Mouse (Mus musculus) monocyte, adult 5-6 weeks (primary cell): ENCODE results near the gene Naa25. TPM values are rescaled to one million over a fixed set of nuclear protein-coding genes. Genes with fewer than 3 reads are reported as not detected.

Experiments used
- ATAC-seq: fragments of 153-309, 156-312 bp; replicated peaks from 2 replicates; pipeline ENCODE4 v1.8.0; 2017; ENCODE audit warnings: mild to moderate bottlenecking; ENCODE audit not compliant: low TSS enrichment, insufficient number of reproducible peaks, severe bottlenecking, poor library complexity, low FRiP score
- total RNA-seq: library from RNA; stranded (forward); fragments of 200-1000, 200-491, 200-594 nt; gene quantifications from 3 replicates; pipeline ENCODE4 v1.2.3, GENCODE M21; 2017

Naa25 gene
- total RNA-seq, 1 experiment from 2014 or later, result 38.6 TPM

DNA sequence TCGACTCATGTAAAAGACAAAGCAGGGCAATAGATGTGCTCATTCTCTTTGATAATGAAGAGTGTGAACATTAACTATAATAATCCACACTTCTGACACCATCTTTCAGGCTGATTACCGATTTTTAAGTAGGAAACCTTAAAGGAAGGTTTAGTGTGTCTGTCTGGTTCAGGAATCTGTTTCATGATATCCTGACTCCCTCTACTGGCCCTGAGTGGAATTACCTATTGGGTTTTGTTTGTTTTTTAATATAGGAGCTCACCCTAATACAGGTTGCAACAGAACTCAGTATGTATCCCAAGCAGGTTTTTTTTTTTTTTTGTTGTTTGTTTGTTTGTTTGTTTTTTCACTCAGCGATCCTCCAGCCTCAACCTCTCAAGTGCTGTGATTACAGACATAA lies 79.9 kb downstream of the Naa25 start:
- ATAC-seq, result peak; percentile 80

DNA sequence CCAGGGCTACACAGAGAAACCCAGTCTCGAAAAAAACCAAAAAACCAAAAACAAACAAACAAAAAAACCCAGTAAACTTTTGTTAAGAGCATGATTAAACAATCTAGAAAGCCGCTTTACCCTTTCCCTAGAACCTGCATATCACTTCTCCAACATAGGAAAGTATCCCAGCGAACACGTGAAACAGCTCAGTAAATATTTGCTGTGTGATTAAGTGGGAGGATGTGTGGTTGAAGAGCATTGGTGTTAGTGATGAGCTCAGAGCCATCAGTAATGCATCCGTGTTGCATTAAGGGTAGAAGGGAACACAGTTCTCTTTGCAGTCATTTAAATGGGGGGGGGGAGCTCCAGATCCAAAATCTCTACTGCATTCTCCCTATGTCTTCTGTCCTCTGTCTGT lies 87.1 kb downstream of the Naa25 start:
- no peak for ATAC-seq

DNA sequence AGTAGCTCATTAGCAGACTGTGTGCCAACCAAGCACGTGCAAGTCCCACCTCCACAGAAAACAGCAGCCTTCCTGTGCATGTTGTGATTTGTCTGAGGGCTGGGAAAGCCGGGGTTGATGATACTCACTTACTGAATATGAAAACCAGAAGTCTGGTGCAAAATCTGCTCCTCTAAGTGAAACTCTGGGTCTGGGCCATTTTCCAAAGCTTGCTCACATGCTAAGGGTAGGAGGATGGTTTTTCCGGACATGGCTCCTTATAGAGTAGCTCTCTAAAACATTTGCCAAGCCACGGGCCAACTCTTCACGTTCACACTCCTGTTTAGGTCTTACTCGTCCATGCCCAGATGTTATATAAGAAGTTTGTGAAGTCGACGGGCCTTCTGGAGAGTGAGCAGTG lies 95.6 kb downstream of the Naa25 start:
- no peak for ATAC-seq

Other genes with a start within 250 kb of the Naa25 start
- 59.8 to 88.9 TPM (median 78.3 TPM) in 3 replicates for gene Ptpn11, start 206.5 kb upstream of the Naa25 start, total RNA-seq
- gene Rpl6, start 193.5 kb upstream of the Naa25 start, total RNA-seq, result 599 to 801 TPM (median 613 TPM) in 3 replicates
- 9.9 to 34.1 TPM (median 19.9 TPM) in 3 replicates for gene Hectd4, start 177.7 kb upstream of the Naa25 start, total RNA-seq
- gene Trafd1, start 12.3 kb upstream of the Naa25 start, total RNA-seq, result 146 to 183 TPM (median 155 TPM) in 3 replicates
- 0.53 TPM in 1 of 3 replicates, not detected in the others for gene Tmem116, start 54.0 kb downstream of the Naa25 start, total RNA-seq
- 290 to 464 TPM (median 461 TPM) in 3 replicates for gene Erp29, start 54.6 kb downstream of the Naa25 start, total RNA-seq
- gene Adam1b, start 105.5 kb downstream of the Naa25 start, total RNA-seq, result 0.57 TPM in 1 of 3 replicates, not detected in the others
- gene Adam1a, start 147.5 kb downstream of the Naa25 start, total RNA-seq, result 4.0 to 6.5 TPM (median 4.4 TPM) in 3 replicates
- gene Gm42878, start 147.5 kb downstream of the Naa25 start, total RNA-seq, result not detected in 3 replicates
- gene Mapkapk5, start 148.0 kb downstream of the Naa25 start, total RNA-seq, result 129 to 201 TPM (median 159 TPM) in 3 replicates
- gene Aldh2, start 195.9 kb downstream of the Naa25 start, total RNA-seq, result 233 to 306 TPM (median 259 TPM) in 3 replicates
- gene Acad12, start 221.0 kb downstream of the Naa25 start, total RNA-seq, result 0.10 to 6.7 TPM (median 0.96 TPM) in 3 replicates